Mouse (Mus musculus) MEL (cell line): Measurements from ENCODE around the gene Trmt112.

Source experiments
- CHD1 ChIP-seq: IDR thresholded peaks from 2 replicates; pipeline ENCODE4 v1.6.1; 2012; ENCODE audit warnings: low read depth, mild to moderate bottlenecking, inconsistent platforms, low read length, improper control_type of control experiment
- CTCF ChIP-seq, 3 experiments: IDR thresholded peaks in 2 of 3; conservative IDR thresholded peaks in 1 of 3; 2 replicates each; pipeline ENCODE4 v1.5.1; 2011 to 2012; ENCODE audit warnings: low read length in 3 of 3, low read depth in 2 of 3, mild to moderate bottlenecking in 2 of 3, improper control_type of control experiment in 1 of 3, inconsistent platforms in 1 of 3, mixed read lengths in 1 of 3, moderate library complexity in 1 of 3; ENCODE audit not compliant: control insufficient read depth in 1 of 3, insufficient read depth in 1 of 3, poor library complexity in 1 of 3, severe bottlenecking in 1 of 3
- E2F4 ChIP-seq: IDR thresholded peaks from 2 replicates; pipeline ENCODE4 v1.6.1; 2011; ENCODE audit warnings: low read depth, low read length, improper control_type of control experiment, borderline replicate concordance
- EP300 ChIP-seq, 2 experiments: IDR thresholded peaks; 2 replicates each; pipeline ENCODE4 v1.6.1; 2011; ENCODE audit warnings: improper control_type of control experiment in 2 of 2, low read length in 2 of 2, low read depth in 1 of 2, mild to moderate bottlenecking in 1 of 2
- GATA1 ChIP-seq: IDR thresholded peaks from 2 replicates; pipeline ENCODE4 v1.6.1; 2011; ENCODE audit warnings: low read depth, low read length, improper control_type of control experiment
- MAFK ChIP-seq: IDR thresholded peaks from 2 replicates; pipeline ENCODE4 v1.6.1; 2011; ENCODE audit warnings: low read depth, mild to moderate bottlenecking, low read length, improper control_type of control experiment, borderline replicate concordance
- MAX ChIP-seq: IDR thresholded peaks from 2 replicates; pipeline ENCODE4 v1.6.1; 2011; ENCODE audit warnings: low read length, improper control_type of control experiment
- POLR2A ChIP-seq, 2 experiments: IDR thresholded peaks; 2 replicates each; pipeline ENCODE4 v1.6.1; 2011 to 2012; ENCODE audit warnings: low read length in 2 of 2, mild to moderate bottlenecking in 2 of 2, control low read depth in 1 of 2, improper control_type of control experiment in 1 of 2, low read depth in 1 of 2, moderate library complexity in 1 of 2; ENCODE audit not compliant: control insufficient read depth in 1 of 2, insufficient read depth in 1 of 2, poor library complexity in 1 of 2
- POLR2AphosphoS5 ChIP-seq: IDR thresholded peaks from 2 replicates; pipeline ENCODE4 v1.6.1; 2012; ENCODE audit warnings: low read depth, borderline replicate concordance, mild to moderate bottlenecking, inconsistent platforms, low read length, moderate library complexity, mixed read lengths
- RAD21 ChIP-seq: IDR thresholded peaks from 2 replicates; pipeline ENCODE4 v1.6.1; 2011; ENCODE audit warnings: mild to moderate bottlenecking, low read depth, low read length, improper control_type of control experiment
- TAL1 ChIP-seq: IDR thresholded peaks from 2 replicates; pipeline ENCODE4 v1.6.1; 2012; ENCODE audit warnings: mild to moderate bottlenecking, inconsistent platforms, low read length, moderate library complexity, mixed read lengths
- ZMIZ1 ChIP-seq: IDR thresholded peaks from 2 replicates; pipeline ENCODE4 v1.6.1; 2012; ENCODE audit warnings: low read depth, mild to moderate bottlenecking, inconsistent platforms, low read length, improper control_type of control experiment, moderate library complexity
- ZNF384 ChIP-seq: IDR thresholded peaks from 2 replicates; pipeline ENCODE4 v1.6.1; 2012; ENCODE audit warnings: low read depth, mild to moderate bottlenecking, inconsistent platforms, low read length, improper control_type of control experiment

GRCm38 (mm10) chr19:6875834-6876233, 33.7 kb upstream of the Trmt112 start:
- TF ChIP-seq ZMIZ1 = no peak
- no peak for TF ChIP-seq CTCF (IDR thresholded peaks at IDR 0.05 in 2 of 3, conservative IDR thresholded peaks at IDR 0.05 in 1 of 3; ENCODE audit: control insufficient read depth in 1 of 3, insufficient read depth in 1 of 3, low read depth in 2 of 3, low read length in 3 of 3, poor library complexity in 1 of 3, severe bottlenecking in 1 of 3)
- no peak for TF ChIP-seq POLR2A (IDR thresholded peaks at IDR 0.05; ENCODE audit: control insufficient read depth in 1 of 2, insufficient read depth in 1 of 2, low read depth in 1 of 2, low read length in 2 of 2, poor library complexity in 1 of 2)
- no peak for TF ChIP-seq CHD1
- no peak for TF ChIP-seq GATA1
- no peak for TF ChIP-seq TAL1
- no peak for TF ChIP-seq POLR2AphosphoS5
- TF ChIP-seq MAX = no peak
- TF ChIP-seq RAD21 = no peak
- no peak for TF ChIP-seq EP300 (IDR thresholded peaks at IDR 0.05; ENCODE audit: low read depth in 1 of 2, low read length in 2 of 2)
- no peak for TF ChIP-seq E2F4
- no peak for TF ChIP-seq ZNF384
- no peak for TF ChIP-seq MAFK
